Mouse (Mus musculus): ENCODE measurements around the gene Lrrk1.

GRCm38 (mm10) chr7:66292552-66293376 lies 95.4 kb downstream of the Lrrk1 start:
- TF ChIP-seq CTCF (IDR thresholded peaks at IDR 0.05; ENCODE audit: low read depth, low read length) (no peak), POLR2AphosphoS5 (IDR thresholded peaks at IDR 0.05; ENCODE audit: insufficient replicate concordance, low read depth, low read length) (no peak), TAL1 (conservative IDR thresholded peaks at IDR 0.05; ENCODE audit: low read depth, low read length) (no peak), GATA2 (IDR thresholded peaks at IDR 0.05; ENCODE audit: borderline replicate concordance, low read depth, low read length) (no peak)

Measured in G1E (cell line).